Mouse (Mus musculus) brown adipose tissue, adult 24 weeks (tissue): ENCODE data around the gene Gm17349. TPM values are rescaled to one million over a fixed set of nuclear protein-coding genes. Genes with fewer than 3 reads are reported as not detected.

ENCODE experiments used
- H3K27ac ChIP-seq: fragments of 200-500 bp; replicated peaks from 2 replicates; pipeline ENCODE4 v1.5.1; 2012; ENCODE audit warnings: low read depth, mild to moderate bottlenecking, low read length
- H3K4me1 ChIP-seq: fragments of 200-500 bp; 2 replicates; pipeline ENCODE4 v1.6.1; 2012; ENCODE audit warnings: low read length, mixed read lengths; ENCODE audit not compliant: control insufficient read depth, insufficient read depth, insufficient read length
- H3K4me3 ChIP-seq: fragments of 200-500 bp; 2 replicates; pipeline ENCODE4 v1.5.1; 2012; ENCODE audit warnings: low read depth, mild to moderate bottlenecking, low read length, moderate library complexity; ENCODE audit not compliant: insufficient read depth
- polyA plus RNA-seq: library from polyadenylated mRNA; stranded (reverse); fragments of >200 nt; gene quantifications from 2 replicates; pipeline ENCODE4 v1.2.4, GENCODE M21; 2012; ENCODE audit not compliant: missing spikeins, insufficient read depth, insufficient read length

Gm17349 gene
- polyA plus RNA-seq, 1 experiment = not detected

DNA sequence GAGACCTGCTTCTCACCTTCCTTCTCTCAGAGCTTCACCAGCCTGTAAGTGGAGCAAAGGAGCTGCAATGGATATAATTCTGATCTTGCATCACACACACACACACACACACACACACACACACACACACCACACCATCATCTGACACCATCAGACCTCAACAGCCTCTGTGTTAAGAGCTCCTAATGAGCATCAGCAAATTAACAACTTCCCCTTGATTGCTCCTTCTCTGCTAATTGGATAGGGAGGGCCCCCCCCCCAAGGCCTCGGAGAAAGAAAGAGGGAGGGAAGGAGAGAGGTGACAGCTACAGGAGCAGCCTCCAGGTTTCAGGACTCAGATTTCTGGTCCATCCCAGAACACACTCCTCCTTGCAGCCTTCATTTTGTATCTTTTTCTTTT, 35.9 kb downstream of the Gm17349 start:
- no peak overlapping the region for H3K27ac ChIP-seq
- H3K4me3 ChIP-seq = no peak overlapping the region
- peaks cover under 1% of the 10 kb centered on the region; the same call in 1 of the 2 replicates for H3K4me1 ChIP-seq

DNA sequence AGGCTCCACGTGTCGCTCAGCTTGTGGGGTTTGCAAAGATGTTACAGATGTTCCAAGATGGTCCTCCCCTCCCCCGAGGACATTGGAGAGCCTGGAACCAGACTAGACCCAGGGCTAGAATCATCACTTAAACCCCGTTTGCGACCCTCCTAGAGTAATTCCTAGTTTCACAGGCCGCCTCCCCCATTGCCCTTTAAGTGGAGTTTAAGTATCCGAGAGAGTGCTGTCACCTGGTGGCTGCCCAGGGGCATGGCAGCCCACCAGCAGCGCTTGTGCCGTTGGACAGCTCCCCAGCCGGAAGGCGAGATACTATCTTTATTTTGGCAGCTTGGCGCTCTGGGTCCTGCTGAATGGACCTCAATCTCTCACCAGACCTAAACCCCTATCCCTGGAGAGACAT, 36.4 kb downstream of the Gm17349 start:
- no peak overlapping the region for H3K4me3 ChIP-seq
- H3K27ac ChIP-seq = no peak overlapping the region
- H3K4me1 ChIP-seq = peaks cover 2% of the 10 kb centered on the region; the same call in 1 of the 2 replicates

DNA sequence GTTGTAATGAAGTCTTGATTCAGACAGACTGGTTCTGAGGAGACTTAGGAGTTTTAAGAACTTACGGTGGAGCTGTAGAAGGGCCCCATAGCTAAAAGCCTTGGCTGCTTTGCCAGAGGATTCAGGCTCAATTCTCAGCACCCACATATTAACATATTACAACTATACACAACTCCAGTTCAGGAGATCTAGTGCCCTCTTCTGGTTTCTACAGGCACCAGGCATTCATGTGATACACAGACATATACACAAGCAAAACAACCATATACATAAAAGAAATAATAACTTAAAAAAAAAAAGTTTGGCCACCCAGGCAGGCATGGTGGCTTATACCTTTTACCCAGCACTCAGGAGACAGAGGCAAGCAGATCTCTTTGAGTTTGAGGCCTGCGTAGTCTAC, 37.7 kb downstream of the Gm17349 start:
- H3K4me3 ChIP-seq = no peak overlapping the region
- H3K4me1 ChIP-seq = peaks cover 2% of the 10 kb centered on the region; the same call in 1 of the 2 replicates
- no peak overlapping the region for H3K27ac ChIP-seq

DNA sequence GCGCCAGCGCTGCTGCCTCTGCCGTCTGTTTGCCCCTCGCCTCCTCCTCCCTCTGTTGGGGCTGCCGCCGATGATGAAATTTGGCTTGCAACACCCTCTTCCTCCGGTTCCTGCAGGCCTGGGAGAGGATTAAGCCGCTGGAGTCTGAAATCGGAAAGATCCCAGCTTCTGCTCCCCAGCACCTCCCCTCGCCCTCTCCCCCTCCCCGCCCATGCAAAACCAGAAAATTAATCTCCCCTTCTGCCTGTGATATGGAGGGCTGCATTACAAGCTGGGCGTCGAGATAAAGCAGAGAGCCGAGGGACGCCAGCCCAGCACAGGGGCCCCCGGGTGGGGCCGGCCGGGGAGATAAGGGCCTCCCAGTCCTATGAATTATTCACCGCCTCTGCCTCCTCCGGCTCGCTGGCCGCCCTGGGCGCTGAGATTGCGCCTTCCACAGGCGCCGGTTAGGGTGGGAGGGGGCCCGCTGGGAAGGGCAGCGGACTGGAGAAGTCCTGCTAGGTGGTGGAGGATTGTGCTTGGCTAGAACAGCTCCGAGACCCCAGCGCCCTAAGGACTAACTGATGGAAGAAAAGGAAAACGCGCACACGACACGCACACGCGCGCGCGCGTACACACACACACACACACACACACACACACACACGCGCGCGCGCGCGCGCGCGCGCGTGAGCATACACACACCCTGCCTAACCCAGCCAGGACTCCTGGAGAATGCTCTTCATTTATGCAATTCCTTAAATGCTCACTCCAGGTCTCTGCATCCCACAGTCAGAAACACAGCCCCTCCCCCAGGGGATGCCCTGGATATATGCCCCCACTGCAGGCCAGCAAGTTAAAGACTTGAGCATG, 40.5 kb downstream of the Gm17349 start:
- Histone ChIP-seq H3K4me3 (peak overlapping the region; percentile 41), H3K4me1 (peaks cover 2% of the 10 kb centered on the region; the same call in 1 of the 2 replicates), H3K27ac (no peak overlapping the region)

DNA sequence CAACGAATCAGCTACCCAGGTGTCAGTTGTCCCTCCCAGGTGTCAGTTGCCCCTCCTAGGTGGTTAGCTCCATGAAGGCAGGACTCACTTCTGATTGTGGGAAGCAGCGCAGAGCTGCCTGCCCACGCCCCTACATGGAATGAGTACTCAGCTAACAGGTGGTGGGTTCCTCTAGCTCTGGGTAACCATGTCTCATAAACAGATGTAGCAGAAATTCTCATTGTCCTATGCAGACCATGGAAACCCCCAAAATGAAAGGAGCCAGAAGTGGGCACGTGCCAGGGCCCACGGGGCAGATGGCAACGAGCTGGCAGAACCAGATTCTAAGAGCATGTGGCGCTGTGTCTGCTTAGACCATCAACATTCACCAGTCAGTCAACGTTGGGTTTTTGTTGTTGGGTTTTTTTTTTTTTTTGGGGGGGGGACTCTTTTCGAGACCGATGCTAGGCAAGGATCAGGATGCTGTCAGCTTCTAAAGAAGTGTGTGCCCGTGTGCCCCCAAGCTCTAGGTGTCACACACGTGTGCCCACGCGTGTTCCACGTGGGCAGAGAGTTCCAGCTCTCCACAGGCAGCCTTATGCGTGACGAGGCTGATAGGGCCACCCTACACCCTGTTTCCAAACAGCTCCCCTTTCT, 41.2 kb downstream of the Gm17349 start:
- Histone ChIP-seq H3K4me1 (peaks cover 2% of the 10 kb centered on the region; the same call in 1 of the 2 replicates), H3K4me3 (peak overlapping the region; percentile 28), H3K27ac (no peak overlapping the region)

DNA sequence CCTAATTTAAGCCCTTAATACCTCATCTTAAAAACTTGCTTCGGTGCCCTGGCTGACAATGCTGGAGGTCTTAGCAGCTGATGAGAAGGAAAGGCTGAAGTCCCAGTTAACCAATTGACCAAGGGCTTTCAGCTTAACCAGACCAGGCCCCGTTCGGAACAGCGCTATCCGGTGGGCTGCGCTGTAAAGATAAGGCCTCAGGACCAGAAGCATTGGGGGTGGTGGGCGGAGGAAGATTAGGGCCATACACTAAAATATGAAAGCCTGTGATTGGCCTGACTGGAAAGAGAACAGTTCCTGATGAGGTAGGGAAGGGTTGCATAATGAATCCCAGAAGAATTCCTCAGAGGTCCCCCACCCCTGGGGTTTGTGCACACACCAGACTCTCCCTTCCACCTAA, 42.9 kb downstream of the Gm17349 start:
- H3K4me3 ChIP-seq = no peak overlapping the region
- no peak overlapping the region for H3K27ac ChIP-seq
- H3K4me1 ChIP-seq = peaks cover 2% of the 10 kb centered on the region; the same call in 1 of the 2 replicates

DNA sequence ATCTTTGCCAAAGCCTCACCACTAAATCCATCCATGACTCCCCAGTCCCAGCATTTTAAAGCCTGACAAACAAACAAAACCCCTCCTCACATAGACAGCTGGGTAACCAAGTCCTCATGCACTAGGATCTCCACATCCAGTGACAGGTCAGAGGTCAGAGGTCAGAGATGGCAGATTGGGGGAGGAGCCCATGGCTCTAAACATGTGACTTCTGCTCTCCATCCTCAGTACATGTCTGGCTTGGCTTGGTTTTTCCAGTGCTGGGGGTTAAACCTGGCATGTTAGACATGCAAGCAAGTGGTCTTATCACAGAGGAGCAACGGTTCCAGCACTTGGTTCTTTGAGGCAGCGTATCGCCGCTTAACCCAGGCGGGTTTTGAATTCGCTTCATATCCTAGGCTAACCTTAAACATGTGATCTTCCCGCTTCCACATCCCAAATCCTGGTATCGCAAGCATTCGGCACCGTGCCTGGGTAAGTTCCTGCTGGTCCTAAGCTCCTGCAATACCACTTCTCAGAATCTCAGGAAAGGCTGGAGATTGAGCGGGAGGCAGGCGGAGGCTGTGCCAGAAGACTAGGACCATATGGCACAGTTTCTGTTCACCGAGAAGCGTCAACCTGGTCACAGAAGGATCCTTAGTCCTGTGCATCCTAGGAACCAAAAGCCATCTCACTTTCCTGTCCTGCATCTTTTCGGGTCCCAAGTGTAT, 44.0 kb downstream of the Gm17349 start:
- Histone ChIP-seq H3K4me1 (peaks cover 2% of the 10 kb centered on the region; the same call in 1 of the 2 replicates), H3K27ac (no peak overlapping the region), H3K4me3 (no peak overlapping the region)

DNA sequence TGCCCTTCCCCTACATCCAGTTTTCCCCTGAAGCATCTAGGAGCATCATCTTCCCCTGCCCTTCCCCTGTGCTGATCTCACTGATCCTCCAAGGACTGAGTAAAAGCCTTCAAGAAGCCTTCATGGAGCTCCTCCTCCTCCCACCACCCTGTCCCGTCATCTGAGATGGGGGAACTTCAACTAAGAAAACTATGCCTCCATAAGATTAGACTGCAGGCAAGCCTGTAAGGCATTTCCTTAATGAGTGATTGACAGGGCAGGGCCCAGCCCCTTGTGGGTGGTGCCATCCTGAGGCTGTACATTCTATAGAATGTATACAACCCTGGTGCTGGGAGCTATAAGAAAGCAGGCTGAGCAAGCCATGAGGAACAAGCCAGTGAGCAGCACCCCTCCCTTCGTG, 46.9 kb downstream of the Gm17349 start:
- H3K27ac ChIP-seq = no peak overlapping the region
- no peaks in the 10 kb centered on the region for H3K4me1 ChIP-seq
- no peak overlapping the region for H3K4me3 ChIP-seq

DNA sequence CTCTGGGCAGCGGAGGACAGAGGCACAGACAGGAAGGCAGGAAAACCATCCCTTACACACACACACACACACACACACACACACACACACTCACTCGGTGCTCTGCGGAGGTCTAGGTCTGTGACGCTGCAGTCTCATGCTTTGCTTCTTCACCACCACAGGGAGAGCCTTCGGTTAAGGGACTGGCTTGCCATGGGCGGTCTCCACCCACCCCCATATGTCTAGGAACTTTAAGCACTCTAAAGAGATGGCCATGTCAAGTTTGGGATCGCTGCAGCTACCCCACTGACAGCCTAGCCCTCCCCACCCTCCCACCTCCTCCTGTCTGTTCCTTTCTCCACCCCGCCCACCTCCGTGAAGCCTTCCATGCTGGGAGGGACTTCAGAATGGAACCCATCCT, 49.3 kb downstream of the Gm17349 start:
- Histone ChIP-seq H3K4me3 (no peak overlapping the region), H3K4me1 (no peaks in the 10 kb centered on the region), H3K27ac (no peak overlapping the region)

DNA sequence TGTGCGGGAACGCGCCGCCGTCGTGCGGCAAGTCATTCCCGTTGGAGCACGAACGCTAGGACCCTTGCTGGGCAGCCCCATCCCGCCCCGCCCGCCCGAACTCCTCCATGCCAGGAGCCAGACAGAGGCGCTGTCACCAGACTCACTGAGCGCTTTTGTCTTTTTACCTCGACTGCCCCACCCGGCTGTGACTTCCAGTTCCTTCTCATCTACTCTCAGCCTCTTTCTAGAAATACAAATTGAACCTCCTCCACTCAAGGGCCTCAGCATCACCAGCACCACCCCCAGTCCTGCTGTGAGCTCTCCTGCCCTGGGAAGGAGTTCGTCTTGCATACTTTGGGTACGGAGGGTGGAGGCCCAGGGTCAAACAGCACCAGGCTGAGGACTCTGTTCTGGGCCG, 51.4 kb downstream of the Gm17349 start:
- Histone ChIP-seq H3K27ac (no peak overlapping the region), H3K4me1 (no peaks in the 10 kb centered on the region), H3K4me3 (peak overlapping the region; percentile 15; the same call in 1 of the 2 replicates)

DNA sequence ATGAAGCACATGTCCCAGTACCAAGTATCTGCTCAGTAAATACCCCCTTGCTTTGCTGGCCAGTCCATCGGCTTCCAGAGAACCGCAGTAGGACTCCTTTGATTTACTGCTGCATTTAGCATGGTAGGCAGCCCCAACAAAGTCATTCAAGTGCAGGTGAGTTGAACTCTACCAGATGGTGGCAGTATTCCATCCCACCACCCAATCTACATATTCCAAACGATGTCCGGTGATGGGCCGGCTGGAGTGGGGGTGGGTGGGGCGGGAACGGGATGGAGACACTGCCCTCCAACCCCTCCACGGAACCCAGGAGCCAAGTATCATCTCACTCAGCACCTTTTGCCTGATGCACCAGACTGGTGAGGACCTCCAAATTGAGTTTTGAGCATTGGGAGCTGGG, 52.0 kb downstream of the Gm17349 start:
- H3K4me3 ChIP-seq = peak overlapping the region; percentile 15; the same call in 1 of the 2 replicates

More for the DNA sequence above, 52.0 kb downstream of the Gm17349 start:
- no peak overlapping the region for H3K27ac ChIP-seq
- no peaks in the 10 kb centered on the region for H3K4me1 ChIP-seq

Other genes with a start within 250 kb of the Gm17349 start
- 1.1 and 1.9 TPM in 2 replicates for gene Nckap5l, start 247.7 kb downstream of the Gm17349 start, polyA plus RNA-seq
- 3.3 and 8.0 TPM in 2 replicates for gene Bcdin3d, start 230.8 kb downstream of the Gm17349 start, polyA plus RNA-seq
- not detected in 2 replicates for gene Faim2, start 177.3 kb downstream of the Gm17349 start, polyA plus RNA-seq
- 1.1 TPM in 1 of 2 replicates, not detected in the other for gene Aqp2, start 126.4 kb downstream of the Gm17349 start, polyA plus RNA-seq
- gene Aqp5, start 114.7 kb downstream of the Gm17349 start, polyA plus RNA-seq = not detected in 2 replicates
- gene Aqp6, start 104.1 kb downstream of the Gm17349 start, polyA plus RNA-seq = not detected in 2 replicates
- gene Racgap1, start 53.8 kb downstream of the Gm17349 start, polyA plus RNA-seq = 1.9 TPM in 1 of 2 replicates, not detected in the other
- gene Asic1, start 35.1 kb downstream of the Gm17349 start, polyA plus RNA-seq = not detected in 2 replicates
- 14.9 and 17.4 TPM in 2 replicates for gene Smarcd1, start 3.4 kb downstream of the Gm17349 start, polyA plus RNA-seq
- 4,943 and 5,428 TPM in 2 replicates for gene Gpd1, start 12.0 kb upstream of the Gm17349 start, polyA plus RNA-seq
- 189 and 242 TPM in 2 replicates for gene Cox14, start 20.1 kb upstream of the Gm17349 start, polyA plus RNA-seq
- 16.6 and 18.9 TPM in 2 replicates for gene Cers5, start 67.4 kb upstream of the Gm17349 start, polyA plus RNA-seq
- gene Lima1, start 170.0 kb upstream of the Gm17349 start, polyA plus RNA-seq = 9.0 and 18.3 TPM in 2 replicates